Mouse (Mus musculus): Measurements from ENCODE around the gene Olfr311.
"Not testable (repeated sequence)": the region's sequence is repeated elsewhere in the genome, so short reads cannot be mapped to it uniquely, and the experiment has no call there.

Olfr311 gene

GRCm38 (mm10) chr11:58838951-58839350 lies at the start of gene Olfr311:
Gene Olfr311 (plus strand): TSS chr11:58839251.
- DNase-seq (ENCODE audit: low spot score in 2 of 2) = not testable (repeated sequence)

- DNase-seq (ENCODE audit: low spot score in 2 of 2) = no peak
Observed at GRCm38 (mm10) chr11:58789532-58789931, 49.5 kb upstream of the Olfr311 start.

- DNase-seq (ENCODE audit: low spot score in 2 of 2) = no peak
Observed at GRCm38 (mm10) chr11:58790053-58790452, 49.0 kb upstream of the Olfr311 start.

- DNase-seq (ENCODE audit: low spot score in 2 of 2) = no peak
Observed at GRCm38 (mm10) chr11:58790646-58791045, 48.4 kb upstream of the Olfr311 start.

- DNase-seq (ENCODE audit: low spot score in 2 of 2) = no peak
Observed at GRCm38 (mm10) chr11:58795856-58796255, 43.2 kb upstream of the Olfr311 start.

GRCm38 (mm10) chr11:58796850-58797249 lies 42.2 kb upstream of the Olfr311 start:
- DNase-seq (ENCODE audit: low spot score in 2 of 2) = no peak

GRCm38 (mm10) chr11:58799747-58800146 lies 39.3 kb upstream of the Olfr311 start:
- no peak for DNase-seq (ENCODE audit: low spot score in 2 of 2)

- no peak for DNase-seq (ENCODE audit: low spot score in 2 of 2)
Observed at GRCm38 (mm10) chr11:58801558-58802228, 37.4 kb upstream of the Olfr311 start, which contains the start of gene Fam183b. Gene Fam183b (minus strand): TSS chr11:58801960.

- no peak for DNase-seq (ENCODE audit: low spot score in 2 of 2)
Observed at GRCm38 (mm10) chr11:58803871-58804270, 35.2 kb upstream of the Olfr311 start.

GRCm38 (mm10) chr11:58804393-58804792 lies 34.7 kb upstream of the Olfr311 start:
- no peak for DNase-seq (ENCODE audit: low spot score in 2 of 2)

GRCm38 (mm10) chr11:58812001-58812400 lies 27.1 kb upstream of the Olfr311 start:
- no peak for DNase-seq (ENCODE audit: low spot score in 2 of 2)

- not testable (repeated sequence) for DNase-seq (ENCODE audit: low spot score in 2 of 2)
Observed at GRCm38 (mm10) chr11:58814700-58815099, 24.4 kb upstream of the Olfr311 start, which contains the start of gene Olfr313. Gene Olfr313 (plus strand): TSS chr11:58815000.

- DNase-seq (ENCODE audit: low spot score in 2 of 2) = no peak
Observed at GRCm38 (mm10) chr11:58815676-58816075, 23.4 kb upstream of the Olfr311 start.

- DNase-seq (ENCODE audit: low spot score in 2 of 2) = not testable (repeated sequence)
Observed at GRCm38 (mm10) chr11:58828937-58829336, 10.1 kb upstream of the Olfr311 start, which contains the start of gene Olfr312. Gene Olfr312 (plus strand): TSS chr11:58829237.

- DNase-seq (ENCODE audit: low spot score in 2 of 2) = no peak
Observed at GRCm38 (mm10) chr11:58829764-58830163, 9.3 kb upstream of the Olfr311 start.

- not testable (repeated sequence) for DNase-seq (ENCODE audit: low spot score in 2 of 2)
Observed at GRCm38 (mm10) chr11:58832541-58832940, 6.5 kb upstream of the Olfr311 start.

GRCm38 (mm10) chr11:58846919-58847461 lies 7.9 kb downstream of the Olfr311 start, which contains the start of gene Gm12258:
Gene Gm12258 (plus strand): TSS chr11:58847158.
- DNase-seq (ENCODE audit: low spot score in 2 of 2) = peak; percentile 57 to 73

GRCm38 (mm10) chr11:58847636-58848035 lies 8.6 kb downstream of the Olfr311 start:
- no peak for DNase-seq (ENCODE audit: low spot score in 2 of 2)

- no peak for DNase-seq (ENCODE audit: low spot score in 2 of 2)
Observed at GRCm38 (mm10) chr11:58849731-58850130, 10.7 kb downstream of the Olfr311 start.

GRCm38 (mm10) chr11:58860744-58861143 lies 21.7 kb downstream of the Olfr311 start:
- no peak for DNase-seq (ENCODE audit: low spot score in 2 of 2)

- DNase-seq (ENCODE audit: low spot score in 2 of 2) = peak; percentile 65 to 77
Observed at GRCm38 (mm10) chr11:58867039-58867953, 28.2 kb downstream of the Olfr311 start, which contains the start of gene 2810021J22Rik. Gene 2810021J22Rik (plus strand): TSS chr11:58867216.

- no peak for DNase-seq (ENCODE audit: low spot score in 2 of 2)
Observed at GRCm38 (mm10) chr11:58867954-58868330, 28.9 kb downstream of the Olfr311 start.
